Mouse (Mus musculus): Measurements from ENCODE around the gene Camsap2.

The Camsap2 gene

DNA sequence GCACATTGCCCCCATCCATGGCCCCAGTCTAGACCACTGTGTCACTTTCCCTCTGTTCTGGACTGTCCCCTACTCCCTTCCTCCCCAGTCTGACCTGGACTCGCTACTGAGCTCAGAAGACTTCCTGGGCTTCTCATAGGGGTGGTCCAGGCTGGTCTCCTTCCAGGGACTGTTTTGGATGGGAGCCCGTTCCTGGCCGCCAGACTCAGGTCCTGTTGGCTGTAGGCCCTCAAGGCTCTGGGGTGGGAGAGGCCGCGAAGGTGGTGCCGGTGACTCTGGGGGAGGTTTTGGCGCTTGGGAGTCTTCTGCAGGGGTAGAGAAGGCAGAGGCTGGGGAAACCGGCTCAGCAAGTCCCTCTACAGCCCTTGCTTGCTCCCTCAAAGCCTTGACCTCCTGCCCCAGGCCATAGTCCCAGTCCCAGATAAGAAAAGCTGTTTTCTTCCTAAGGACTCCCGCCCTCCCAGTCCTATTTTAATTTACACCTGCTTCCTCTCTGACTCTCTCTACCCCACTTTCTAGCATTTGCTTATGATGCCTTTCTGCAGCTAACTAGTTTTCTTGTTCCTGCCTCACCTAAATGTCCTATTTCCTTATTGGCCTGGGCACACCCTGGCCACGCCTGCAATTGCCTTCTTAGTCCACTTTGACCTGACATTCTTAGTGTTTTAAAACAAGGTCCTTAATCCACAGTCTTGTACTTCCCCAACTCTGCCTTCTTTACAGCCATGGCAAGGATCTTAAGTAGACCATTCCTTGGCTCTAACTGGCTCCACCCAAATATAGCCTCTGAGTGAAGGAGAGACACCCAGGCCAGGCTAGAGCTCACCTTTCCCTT, 125.7 kb downstream of the Camsap2 start:
- peak; percentile 36 for DNase-seq
